Mouse (Mus musculus): ENCODE results near the gene Xpo4. TPM values are rescaled to one million over a fixed set of nuclear protein-coding genes. Genes with fewer than 3 reads are reported as not detected.

Gene Xpo4
- polyA plus RNA-seq, 1 experiment from 2014 or later: 33.6 TPM

DNA sequence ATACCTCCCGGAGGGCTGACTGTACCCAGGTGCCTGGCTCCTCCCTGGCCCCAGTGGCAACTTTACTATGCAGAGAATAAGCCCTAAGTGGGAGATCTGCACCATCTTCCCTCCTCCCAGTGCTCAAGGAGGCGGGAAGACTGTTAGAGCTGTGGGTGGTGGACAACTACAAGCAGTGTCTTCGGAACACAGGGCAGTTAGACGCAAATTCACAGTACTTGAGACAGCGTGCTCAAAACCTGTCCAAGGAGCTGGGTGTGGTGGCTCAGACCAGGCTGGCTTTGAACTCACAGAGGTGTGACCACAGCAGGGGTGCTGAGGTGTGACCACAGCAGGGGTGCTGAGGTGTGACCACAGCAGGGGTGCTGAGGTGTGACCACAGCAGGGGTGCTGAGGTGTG, 110.8 kb downstream of the Xpo4 start:
- no peak overlapping the region for H3K4me3 ChIP-seq (replicated peaks)
- peaks cover 21% of the 10 kb centered on the region for H3K36me3 ChIP-seq
- WGBS: 85% methylated on average over 5 of the region's 5 CpGs
- no peak for ATAC-seq (ENCODE audit: insufficient number of reproducible peaks, insufficient read depth, low FRiP score, low TSS enrichment, low read depth)
- H3K9ac ChIP-seq (replicated peaks): no peak overlapping the region
- H3K27me3 ChIP-seq: no peaks in the 10 kb centered on the region
- H3K4me2 ChIP-seq: no peak overlapping the region
- H3K27ac ChIP-seq: no peak overlapping the region
- H3K4me1 ChIP-seq (replicated peaks): no peaks in the 10 kb centered on the region
- no peaks in the 10 kb centered on the region for H3K9me3 ChIP-seq

DNA sequence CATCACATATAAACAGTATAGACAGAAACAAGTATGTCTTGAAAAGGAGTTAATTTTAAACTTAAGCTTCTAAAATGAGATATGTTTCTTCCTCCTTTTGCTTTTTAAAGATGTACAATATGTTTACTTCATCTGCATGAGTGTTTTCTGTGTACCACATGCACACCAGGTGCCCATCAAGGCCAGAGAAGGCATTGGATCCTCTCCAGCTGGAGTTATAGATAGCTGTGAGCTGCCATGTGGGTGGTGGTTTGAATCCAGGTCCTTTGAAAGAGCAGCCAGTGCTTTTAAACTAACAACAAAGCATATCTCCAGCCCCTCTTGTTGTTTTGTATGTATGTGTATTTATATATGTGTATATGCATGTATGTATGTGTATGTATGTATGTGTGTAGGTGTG, 112.3 kb downstream of the Xpo4 start:
- no peak for ATAC-seq (ENCODE audit: insufficient number of reproducible peaks, insufficient read depth, low FRiP score, low TSS enrichment, low read depth)
- no peaks in the 10 kb centered on the region for H3K27me3 ChIP-seq

DNA sequence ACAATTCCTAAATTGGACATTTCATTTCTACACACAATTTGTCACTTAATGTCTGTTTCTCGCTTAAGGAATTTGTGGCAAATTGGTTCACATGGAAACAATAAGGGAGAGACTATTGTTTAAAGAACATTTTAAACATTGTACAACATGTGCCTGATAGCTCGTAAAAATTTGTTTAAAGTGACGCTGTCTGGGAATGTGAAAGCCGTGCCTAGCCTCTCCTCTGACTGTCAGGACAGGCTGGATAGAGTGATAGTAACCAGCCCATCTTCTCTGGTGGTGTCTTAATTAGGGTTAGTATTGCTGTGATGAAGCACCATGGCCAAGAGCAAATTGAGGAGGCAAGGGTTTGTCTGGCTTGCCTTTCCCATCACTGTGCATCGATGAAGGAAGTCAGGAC, 118.2 kb downstream of the Xpo4 start:
- ATAC-seq (ENCODE audit: insufficient number of reproducible peaks, insufficient read depth, low FRiP score, low TSS enrichment, low read depth): peak; percentile 34; the same call in 1 of the 2 replicates
- Histone ChIP-seq H3K4me2 (peak overlapping the region; percentile 29), H3K9me3 (peaks cover 4% of the 10 kb centered on the region; the same call in 1 of the 2 replicates), H3K9ac (replicated peaks) (no peak overlapping the region), H3K4me1 (replicated peaks) (peaks cover 15% of the 10 kb centered on the region), H3K4me3 (replicated peaks) (no peak overlapping the region), H3K36me3 (peaks cover 22% of the 10 kb centered on the region), H3K27me3 (no peaks in the 10 kb centered on the region; the same call in 1 of the 2 replicates), H3K27ac (peak overlapping the region; percentile 70)
- WGBS: 59% methylated on average over 5 of the region's 5 CpGs

More for the DNA sequence above, 112.3 kb downstream of the Xpo4 start:
- Histone ChIP-seq H3K9ac (replicated peaks) (no peak overlapping the region), H3K4me3 (replicated peaks) (no peak overlapping the region), H3K4me1 (replicated peaks) (no peaks in the 10 kb centered on the region), H3K27ac (no peak overlapping the region), H3K9me3 (no peaks in the 10 kb centered on the region), H3K4me2 (no peak overlapping the region), H3K36me3 (peaks cover 29% of the 10 kb centered on the region)

DNA sequence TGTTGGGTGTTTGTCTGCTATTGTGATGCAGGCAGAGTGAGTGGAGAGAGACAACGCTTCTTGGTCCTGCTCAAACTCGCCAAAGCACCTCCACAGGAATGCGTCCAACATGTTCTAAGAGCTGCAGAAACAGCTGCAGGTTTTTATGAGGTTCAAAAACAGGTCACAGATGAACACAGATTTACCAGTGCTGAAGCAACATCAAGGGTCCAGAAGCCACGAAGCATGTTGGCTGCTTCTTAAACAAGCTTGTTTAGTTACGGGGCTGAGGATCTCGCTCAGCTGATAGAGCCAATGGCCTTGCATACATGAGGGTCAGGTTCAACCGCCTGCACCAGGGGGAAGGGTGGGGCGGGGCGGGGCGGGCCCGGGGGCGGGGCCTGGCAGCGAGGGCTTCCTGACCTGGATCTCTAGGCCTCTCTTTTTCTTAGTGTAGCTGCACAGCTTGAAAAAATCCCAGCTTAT, 118.6 kb downstream of the Xpo4 start:
- ATAC-seq (ENCODE audit: insufficient number of reproducible peaks, insufficient read depth, low FRiP score, low TSS enrichment, low read depth): peak; percentile 83
- peaks cover 22% of the 10 kb centered on the region for H3K36me3 ChIP-seq
- H3K9me3 ChIP-seq: peaks cover 6% of the 10 kb centered on the region; the same call in 1 of the 2 replicates
- H3K9ac ChIP-seq (replicated peaks): no peak overlapping the region
- H3K27me3 ChIP-seq: no peaks in the 10 kb centered on the region; the same call in 1 of the 2 replicates
- WGBS: 11% methylated on average over 13 of the region's 13 CpGs
- H3K4me3 ChIP-seq (replicated peaks): no peak overlapping the region
- H3K27ac ChIP-seq: peak overlapping the region; percentile 70
- peak overlapping the region; percentile 29 for H3K4me2 ChIP-seq
- H3K4me1 ChIP-seq (replicated peaks): peaks cover 15% of the 10 kb centered on the region

DNA sequence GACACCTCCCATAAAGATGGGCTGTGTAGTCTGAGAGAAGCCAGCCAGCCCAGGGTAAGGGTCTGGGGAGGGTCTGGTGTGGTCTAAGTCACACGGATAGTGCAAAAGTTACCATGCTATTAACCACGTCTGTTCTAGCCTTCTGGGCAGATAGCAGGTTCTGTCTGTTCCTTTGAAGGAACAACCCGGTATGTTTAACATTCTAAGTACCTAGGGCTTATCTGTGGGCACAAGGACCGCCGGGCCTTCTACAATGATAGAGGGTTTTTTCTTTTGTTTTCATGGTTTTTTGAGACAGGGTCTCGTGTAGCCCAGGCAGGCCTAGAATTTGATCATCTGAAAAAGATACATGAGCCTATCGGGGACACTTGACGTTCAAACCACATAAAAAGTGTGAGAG, 119.1 kb downstream of the Xpo4 start:
- no peak for ATAC-seq (ENCODE audit: insufficient number of reproducible peaks, insufficient read depth, low FRiP score, low TSS enrichment, low read depth)
- H3K4me2 ChIP-seq: no peak overlapping the region
- H3K36me3 ChIP-seq: peaks cover 22% of the 10 kb centered on the region
- 83% methylated on average over 8 of the region's 8 CpGs for WGBS
- H3K9me3 ChIP-seq: peaks cover 6% of the 10 kb centered on the region; the same call in 1 of the 2 replicates
- no peak overlapping the region for H3K4me3 ChIP-seq (replicated peaks)
- H3K27ac ChIP-seq: peak overlapping the region; percentile 70
- H3K27me3 ChIP-seq: no peaks in the 10 kb centered on the region; the same call in 1 of the 2 replicates
- no peak overlapping the region for H3K9ac ChIP-seq (replicated peaks)
- peaks cover 15% of the 10 kb centered on the region for H3K4me1 ChIP-seq (replicated peaks)

DNA sequence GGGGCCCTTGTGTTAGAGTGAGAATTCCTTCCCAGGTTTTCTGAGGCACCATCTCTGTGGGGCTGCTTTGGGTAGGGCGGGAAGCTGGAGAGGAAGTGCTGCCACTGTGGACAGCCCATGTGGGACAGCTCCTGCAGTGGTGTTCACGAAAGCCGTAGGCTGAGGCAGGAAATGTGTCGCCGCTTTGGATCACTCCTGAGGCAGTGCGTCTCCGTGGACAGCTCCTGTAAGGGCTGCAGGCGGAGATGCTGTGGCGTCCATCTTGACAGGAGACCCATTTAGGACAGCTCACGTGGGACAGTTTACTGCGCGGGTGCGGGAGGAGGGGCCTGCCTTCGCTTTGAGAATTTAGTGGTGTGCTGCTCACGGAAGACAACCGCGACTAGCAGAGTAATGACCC, 119.7 kb downstream of the Xpo4 start:
- 81% methylated on average over 17 of the region's 17 CpGs for whole genome bisulfite sequencing
- Histone ChIP-seq H3K4me2 (no peak overlapping the region), H3K36me3 (peaks cover 22% of the 10 kb centered on the region), H3K4me3 (replicated peaks) (no peak overlapping the region), H3K4me1 (replicated peaks) (peaks cover 15% of the 10 kb centered on the region), H3K9me3 (peaks cover 6% of the 10 kb centered on the region; the same call in 1 of the 2 replicates), H3K27ac (no peak overlapping the region), H3K27me3 (no peaks in the 10 kb centered on the region; the same call in 1 of the 2 replicates), H3K9ac (replicated peaks) (no peak overlapping the region)
- no peak for ATAC-seq (ENCODE audit: insufficient number of reproducible peaks, insufficient read depth, low FRiP score, low TSS enrichment, low read depth)

DNA sequence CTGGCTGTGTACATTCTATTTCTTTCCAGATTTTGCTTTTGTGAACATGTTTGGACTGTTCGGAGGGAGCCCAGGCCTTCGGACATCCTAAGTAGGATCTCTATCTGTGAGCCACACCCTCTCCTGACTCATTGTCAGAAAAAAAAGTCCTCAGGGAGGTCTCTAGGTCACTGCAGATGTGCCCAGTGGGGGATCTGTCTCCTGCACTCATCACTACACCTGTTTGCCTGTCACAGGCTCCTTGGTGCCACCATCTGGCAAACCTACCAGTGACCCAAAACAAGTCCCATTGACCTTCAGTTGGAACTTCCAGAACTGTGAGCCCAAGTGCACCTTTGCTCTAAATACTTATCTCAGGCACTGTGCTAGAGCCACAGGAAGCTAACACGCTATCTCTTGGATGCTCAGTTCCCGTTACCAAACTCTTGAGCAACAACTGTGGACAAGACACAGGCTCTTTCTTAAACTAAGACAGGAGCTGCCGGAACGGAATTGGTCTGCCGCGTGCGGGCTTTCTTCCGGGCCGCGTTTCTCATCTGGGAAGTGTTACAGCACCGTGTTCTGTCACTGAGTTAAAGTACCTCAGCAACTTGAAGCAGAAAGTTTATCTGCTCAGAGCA, 121.7 kb downstream of the Xpo4 start:
- Histone ChIP-seq H3K27me3 (peaks cover 2% of the 10 kb centered on the region; the same call in 1 of the 2 replicates), H3K4me3 (replicated peaks) (no peak overlapping the region), H3K36me3 (0 out of 2 replicates have a peak, but pooled peaks cover 3% of the 10 kb centered on the region), H3K9me3 (peaks cover 6% of the 10 kb centered on the region; the same call in 1 of the 2 replicates), H3K9ac (replicated peaks) (no peak overlapping the region), H3K4me1 (replicated peaks) (peaks cover 15% of the 10 kb centered on the region), H3K4me2 (no peak overlapping the region), H3K27ac (no peak overlapping the region)
- ATAC-seq (ENCODE audit: insufficient number of reproducible peaks, insufficient read depth, low FRiP score, low TSS enrichment, low read depth): no peak
- WGBS: 92% methylated on average over 13 of the region's 13 CpGs

DNA sequence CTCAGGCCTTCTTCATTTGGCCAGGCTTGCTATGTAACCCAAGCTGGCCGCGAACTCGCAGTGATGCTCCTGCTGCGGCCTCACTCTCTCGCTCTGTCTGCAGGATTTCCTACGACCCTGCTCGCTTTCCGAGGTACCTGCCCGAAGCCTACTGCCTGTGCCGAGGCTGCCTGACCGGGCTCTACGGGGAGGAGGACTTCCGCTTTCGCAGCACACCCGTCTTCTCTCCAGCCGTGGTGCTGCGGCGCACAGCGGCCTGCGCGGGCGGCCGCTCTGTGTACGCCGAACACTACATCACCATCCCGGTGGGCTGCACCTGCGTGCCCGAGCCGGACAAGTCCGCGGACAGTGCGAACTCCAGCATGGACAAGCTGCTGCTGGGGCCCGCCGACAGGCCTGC, 123.0 kb downstream of the Xpo4 start:
- peak overlapping the region; percentile 24; the same call in 1 of the 2 replicates for H3K4me2 ChIP-seq
- no peak overlapping the region for H3K4me3 ChIP-seq (replicated peaks)
- H3K27me3 ChIP-seq: peaks cover 12% of the 10 kb centered on the region; the same call in 1 of the 2 replicates
- H3K36me3 ChIP-seq: 0 out of 2 replicates have a peak, but pooled peaks cover 3% of the 10 kb centered on the region
- no peak overlapping the region for H3K27ac ChIP-seq
- ATAC-seq (ENCODE audit: insufficient number of reproducible peaks, insufficient read depth, low FRiP score, low TSS enrichment, low read depth): no peak
- H3K4me1 ChIP-seq (replicated peaks): peaks cover 17% of the 10 kb centered on the region
- H3K9me3 ChIP-seq: peaks cover 6% of the 10 kb centered on the region; the same call in 1 of the 2 replicates
- H3K9ac ChIP-seq (replicated peaks): no peak overlapping the region
- 62% methylated on average over 34 of the region's 34 CpGs for whole genome bisulfite sequencing

DNA sequence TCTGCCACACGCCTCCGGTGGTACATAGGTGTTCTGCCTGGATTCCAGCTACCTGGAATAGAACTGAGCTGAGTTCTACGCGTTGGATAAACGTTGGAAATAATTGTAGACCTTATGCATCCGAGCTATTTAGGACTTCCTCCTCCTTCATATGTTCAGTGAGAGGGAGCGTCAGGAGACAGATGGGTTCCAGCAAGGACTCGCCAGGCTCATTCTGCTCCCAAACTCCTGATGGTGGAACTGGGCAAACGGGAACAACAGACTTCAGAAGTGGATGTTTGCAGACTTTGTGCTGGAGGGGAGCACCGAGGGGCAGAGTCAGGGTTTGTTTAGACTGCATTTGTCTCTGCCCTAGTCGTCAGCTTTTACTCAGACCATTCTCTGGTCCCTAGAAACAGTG, 124.5 kb downstream of the Xpo4 start:
- Histone ChIP-seq H3K4me3 (replicated peaks) (no peak overlapping the region), H3K4me1 (replicated peaks) (peaks cover 9% of the 10 kb centered on the region), H3K9me3 (peaks cover 6% of the 10 kb centered on the region; the same call in 1 of the 2 replicates), H3K4me2 (no peak overlapping the region), H3K27me3 (peaks cover 21% of the 10 kb centered on the region), H3K9ac (replicated peaks) (no peak overlapping the region), H3K27ac (no peak overlapping the region), H3K36me3 (0 out of 2 replicates have a peak, but pooled peaks cover 3% of the 10 kb centered on the region)
- WGBS: 85% methylated on average over 11 of the region's 11 CpGs
- ATAC-seq (ENCODE audit: insufficient number of reproducible peaks, insufficient read depth, low FRiP score, low TSS enrichment, low read depth): no peak

DNA sequence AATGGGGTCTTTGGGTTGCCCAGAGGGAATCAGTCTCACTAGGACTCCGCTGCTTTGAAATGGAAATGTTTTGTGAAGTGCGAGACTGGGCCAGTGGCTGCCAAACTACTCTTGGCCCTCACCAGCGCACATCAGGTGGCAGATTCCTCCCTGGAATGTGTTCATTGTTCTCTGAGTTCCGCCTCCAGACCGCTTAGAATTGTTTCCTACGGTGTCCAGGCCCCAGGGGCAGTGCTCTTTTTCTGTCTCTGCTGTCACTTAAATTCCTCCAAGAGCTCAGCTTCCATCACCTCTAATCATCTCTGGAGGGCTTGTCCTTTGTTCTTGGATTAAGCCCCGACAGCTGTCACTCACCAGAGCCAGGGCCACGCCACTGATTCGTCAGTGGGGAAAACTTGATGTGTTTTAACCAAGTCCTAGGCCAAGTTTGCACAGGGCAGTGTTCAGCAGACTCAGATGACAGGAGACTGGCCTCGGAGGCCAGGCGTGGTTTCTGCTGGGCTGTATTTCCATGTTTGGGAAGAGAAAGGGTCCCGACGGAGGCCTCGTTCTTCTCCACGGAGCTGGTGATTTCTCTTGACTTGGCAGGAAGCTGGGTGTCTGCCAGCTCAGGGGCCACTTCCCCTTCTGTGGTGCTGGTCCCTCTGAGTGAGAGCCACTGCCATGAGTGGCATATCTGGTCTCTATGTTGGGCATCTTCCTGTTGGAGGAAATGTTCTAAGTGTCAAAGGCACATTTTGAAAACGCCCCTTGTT, 127.8 kb downstream of the Xpo4 start:
- Histone ChIP-seq H3K9ac (replicated peaks) (no peak overlapping the region), H3K27me3 (peaks cover 44% of the 10 kb centered on the region), H3K4me1 (replicated peaks) (peaks cover 24% of the 10 kb centered on the region), H3K27ac (peak overlapping the region; percentile 23; the same call in 1 of the 2 replicates), H3K36me3 (0 out of 2 replicates have a peak, but pooled peaks cover 3% of the 10 kb centered on the region), H3K4me3 (replicated peaks) (no peak overlapping the region), H3K4me2 (no peak overlapping the region), H3K9me3 (peaks cover 6% of the 10 kb centered on the region; the same call in 1 of the 2 replicates)
- 24% methylated on average over 16 of the region's 16 CpGs for WGBS
- no peak for ATAC-seq (ENCODE audit: insufficient number of reproducible peaks, insufficient read depth, low FRiP score, low TSS enrichment, low read depth)

DNA sequence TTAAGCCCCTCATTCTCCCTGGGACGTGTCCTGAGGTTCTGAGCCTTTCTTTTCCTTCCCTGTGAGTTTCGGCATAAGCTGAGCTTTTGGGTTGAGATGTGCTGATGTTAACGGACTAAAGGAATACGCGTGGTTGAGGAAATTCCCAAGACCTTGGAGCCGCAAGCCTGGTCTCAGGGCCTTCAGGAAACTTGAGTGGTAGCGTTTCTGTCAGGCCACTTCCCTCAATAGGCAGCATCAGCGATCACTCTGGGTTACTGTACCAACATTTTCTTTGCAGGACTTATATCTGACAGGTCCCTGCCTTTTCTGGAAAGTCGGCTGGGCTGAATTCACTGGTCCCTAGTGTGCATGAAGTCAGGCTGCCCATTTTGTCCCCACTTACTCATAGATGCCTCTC, 128.4 kb downstream of the Xpo4 start:
- ATAC-seq (ENCODE audit: insufficient number of reproducible peaks, insufficient read depth, low FRiP score, low TSS enrichment, low read depth): no peak
- WGBS: 46% methylated on average over 9 of the region's 9 CpGs
- peaks cover 44% of the 10 kb centered on the region for H3K27me3 ChIP-seq
- H3K4me3 ChIP-seq (replicated peaks): no peak overlapping the region
- no peak overlapping the region for H3K4me2 ChIP-seq
- H3K36me3 ChIP-seq: no peaks in the 10 kb centered on the region
- H3K27ac ChIP-seq: 0 out of 2 replicates have a peak overlapping the region, but pooled peaks have one; percentile 23
- 0 out of 2 replicates have a peak overlapping the region, but pooled peaks have one; percentile 12 for H3K9ac ChIP-seq (replicated peaks)
- H3K4me1 ChIP-seq (replicated peaks): peaks cover 24% of the 10 kb centered on the region
- H3K9me3 ChIP-seq: no peaks in the 10 kb centered on the region
